Mouse (Mus musculus): ENCODE measurements around the gene Olfr828. TPM values are rescaled to one million over a fixed set of nuclear protein-coding genes. Genes with fewer than 3 reads are reported as not detected.

The Olfr828 gene
- not detected in 2 replicates for polyA plus RNA-seq (2012; rRNA removed)

GRCm38 (mm10) chr9:18819426-18819825, at the start of gene Olfr828:
Olfr828 (minus strand) TSS chr9:18819526.
- TF ChIP-seq CTCF (conservative IDR thresholded peaks at IDR 0.05; ENCODE audit: insufficient read depth, insufficient read length, low read depth, low read length) (no peak), POLR2A (IDR thresholded peaks at IDR 0.05; ENCODE audit: low read depth, low read length) (no peak)
- no peak within 1 kb of the TSS for H3K4me3 ChIP-seq (ENCODE audit: insufficient read depth, low read depth, low read length)
- no peaks in the 10 kb centered on the region for H3K4me1 ChIP-seq (ENCODE audit: control insufficient read depth, insufficient read depth, low read length)
- H3K36me3 ChIP-seq (ENCODE audit: control insufficient read depth, insufficient read depth, low read length), result no peaks in the 10 kb centered on the region
- no peaks in the 10 kb centered on the region for H3K27me3 ChIP-seq (replicated peaks; ENCODE audit: control insufficient read depth, insufficient read depth, low read length)
- no peak within 1 kb of the TSS for H3K27ac ChIP-seq (ENCODE audit: insufficient read depth, low read depth, low read length)
- DNase-seq, result no peak

- no peak within 1 kb of the TSS for H3K27ac ChIP-seq (ENCODE audit: insufficient read depth, low read depth, low read length)
- no peaks in the 10 kb centered on the region for H3K4me1 ChIP-seq (ENCODE audit: control insufficient read depth, insufficient read depth, low read length)
- H3K36me3 ChIP-seq (ENCODE audit: control insufficient read depth, insufficient read depth, low read length), result no peaks in the 10 kb centered on the region
- no peaks in the 10 kb centered on the region for H3K27me3 ChIP-seq (replicated peaks; ENCODE audit: control insufficient read depth, insufficient read depth, low read length)
- DNase-seq, result no peak
- H3K4me3 ChIP-seq (ENCODE audit: insufficient read depth, low read depth, low read length), result no peak within 1 kb of the TSS
- 53% methylated on average over 1 of the region's 1 CpGs for WGBS
- no peak for TF ChIP-seq CTCF (conservative IDR thresholded peaks at IDR 0.05; ENCODE audit: insufficient read depth, insufficient read length, low read depth, low read length)
- TF ChIP-seq POLR2A (IDR thresholded peaks at IDR 0.05; ENCODE audit: low read depth, low read length), result no peak
Observed at GRCm38 (mm10) chr9:18854633-18855032, 35.3 kb upstream of the Olfr828 start, which contains the start of gene Olfr829. Olfr829 (plus strand) TSS chr9:18854933.

- H3K4me3 ChIP-seq (ENCODE audit: insufficient read depth, low read depth, low read length), result no peak overlapping the region
- no peak for TF ChIP-seq POLR2A (IDR thresholded peaks at IDR 0.05; ENCODE audit: low read depth, low read length)
- no peaks in the 10 kb centered on the region for H3K27me3 ChIP-seq (replicated peaks; ENCODE audit: control insufficient read depth, insufficient read depth, low read length)
- H3K4me1 ChIP-seq (ENCODE audit: control insufficient read depth, insufficient read depth, low read length), result no peaks in the 10 kb centered on the region
- 62% methylated on average over 7 of the region's 7 CpGs for WGBS
- H3K36me3 ChIP-seq (ENCODE audit: control insufficient read depth, insufficient read depth, low read length), result no peaks in the 10 kb centered on the region
- no peak overlapping the region for H3K27ac ChIP-seq (ENCODE audit: insufficient read depth, low read depth, low read length)
- no peak for DNase-seq
Observed at GRCm38 (mm10) chr9:18785316-18785715, 34.0 kb downstream of the Olfr828 start.

GRCm38 (mm10) chr9:18779476-18779875, 39.9 kb downstream of the Olfr828 start:
- Histone ChIP-seq H3K4me3 (ENCODE audit: insufficient read depth, low read depth, low read length) (no peak overlapping the region), H3K36me3 (ENCODE audit: control insufficient read depth, insufficient read depth, low read length) (no peaks in the 10 kb centered on the region), H3K27me3 (replicated peaks; ENCODE audit: control insufficient read depth, insufficient read depth, low read length) (no peaks in the 10 kb centered on the region), H3K27ac (ENCODE audit: insufficient read depth, low read depth, low read length) (no peak overlapping the region), H3K4me1 (ENCODE audit: control insufficient read depth, insufficient read depth, low read length) (no peaks in the 10 kb centered on the region)
- TF ChIP-seq POLR2A (IDR thresholded peaks at IDR 0.05; ENCODE audit: low read depth, low read length) (no peak), CTCF (conservative IDR thresholded peaks at IDR 0.05; ENCODE audit: insufficient read depth, insufficient read length, low read depth, low read length) (no peak)
- no peak for DNase-seq
- 74% methylated on average over 24 of the region's 24 CpGs for WGBS

GRCm38 (mm10) chr9:18778981-18779380, 40.3 kb downstream of the Olfr828 start:
- H3K36me3 ChIP-seq (ENCODE audit: control insufficient read depth, insufficient read depth, low read length), result no peaks in the 10 kb centered on the region
- no peak overlapping the region for H3K27ac ChIP-seq (ENCODE audit: insufficient read depth, low read depth, low read length)
- H3K4me1 ChIP-seq (ENCODE audit: control insufficient read depth, insufficient read depth, low read length), result no peaks in the 10 kb centered on the region
- H3K27me3 ChIP-seq (replicated peaks; ENCODE audit: control insufficient read depth, insufficient read depth, low read length), result no peaks in the 10 kb centered on the region
- WGBS, result 63% methylated on average over 1 of the region's 1 CpGs
- no peak for DNase-seq
- no peak overlapping the region for H3K4me3 ChIP-seq (ENCODE audit: insufficient read depth, low read depth, low read length)
- TF ChIP-seq CTCF (conservative IDR thresholded peaks at IDR 0.05; ENCODE audit: insufficient read depth, insufficient read length, low read depth, low read length) (no peak), POLR2A (IDR thresholded peaks at IDR 0.05; ENCODE audit: low read depth, low read length) (no peak)

Other genes with a start within 250 kb of the Olfr828 start
- 0.09 and 0.12 TPM in 2 replicates for gene Muc16, start 145.0 kb downstream of the Olfr828 start, polyA plus RNA-seq (2012; rRNA removed)
- gene Olfr24, start 55.5 kb downstream of the Olfr828 start, polyA plus RNA-seq (2012; rRNA removed), result not detected in 2 replicates
- not detected in 2 replicates for gene Olfr829, start 35.4 kb upstream of the Olfr828 start, polyA plus RNA-seq (2012; rRNA removed)
- gene Olfr830, start 55.2 kb upstream of the Olfr828 start, polyA plus RNA-seq (2012; rRNA removed), result not detected in 2 replicates
- not detected in 2 replicates for gene Olfr832, start 117.6 kb upstream of the Olfr828 start, polyA plus RNA-seq (2012; rRNA removed)
- gene Olfr834, start 168.5 kb upstream of the Olfr828 start, polyA plus RNA-seq (2012; rRNA removed), result not detected in 2 replicates
- not detected in 2 replicates for gene Olfr835, start 213.2 kb upstream of the Olfr828 start, polyA plus RNA-seq (2012; rRNA removed)

Measured in kidney, adult 2 months (tissue).